Mouse (Mus musculus) lung, embryonic 14.5 days (tissue): Measurements from ENCODE around the gene Gm20388. TPM values are rescaled to one million over a fixed set of nuclear protein-coding genes. Genes with fewer than 3 reads are reported as not detected.
"Not testable (repeated sequence)": the region's sequence is repeated elsewhere in the genome, so short reads cannot be mapped to it uniquely, and the experiment has no call there.

Experiments used
- ATAC-seq: fragments of 200-750 bp; cut with Nextera tagmentation; 2 replicates; pipeline ENCODE4 v1.8.0; 2017; ENCODE audit warnings: mild to moderate bottlenecking, moderate TSS enrichment, moderate library complexity; ENCODE audit not compliant: insufficient read depth
- DNase-seq: peaks from one replicate; pipeline ENCODE4 v3.0.0-alpha.2; 2015
- H3K27ac ChIP-seq: fragments of 300-500 bp; sonication (generic); 2 replicates; pipeline ENCODE4 v1.5.1; 2014; ENCODE audit warnings: low read depth, mild to moderate bottlenecking, moderate library complexity
- H3K27me3 ChIP-seq: fragments of 300-500 bp; sonication (generic); 2 replicates; pipeline ENCODE4 v1.6.1; 2014; ENCODE audit warnings: low read length, control low read depth; ENCODE audit not compliant: insufficient read depth
- H3K36me3 ChIP-seq: fragments of 300-500 bp; sonication (generic); 2 replicates; pipeline ENCODE4 v1.6.1; 2014; ENCODE audit warnings: control low read depth; ENCODE audit not compliant: insufficient read depth
- H3K4me1 ChIP-seq: fragments of 300-500 bp; sonication (generic); 2 replicates; pipeline ENCODE4 v1.6.1; 2014; ENCODE audit warnings: antibody characterized with exemption, control low read depth; ENCODE audit not compliant: insufficient read depth
- H3K4me2 ChIP-seq: fragments of 300-500 bp; sonication (generic); 2 replicates; pipeline ENCODE4 v1.6.1; 2014; ENCODE audit warnings: mild to moderate bottlenecking
- H3K4me3 ChIP-seq: fragments of 300-500 bp; sonication (generic); 2 replicates; pipeline ENCODE4 v1.5.1; 2014; ENCODE audit warnings: low read depth, low read length
- H3K9ac ChIP-seq: fragments of 300-500 bp; sonication (generic); 2 replicates; pipeline ENCODE4 v1.6.1; 2014
- H3K9me3 ChIP-seq: fragments of 300-500 bp; sonication (generic); 2 replicates; pipeline ENCODE4 v1.6.1; 2016; ENCODE audit warnings: low read depth, low read length, control low read depth
- CTCF ChIP-seq: IDR thresholded peaks from 2 replicates; pipeline ENCODE4 v1.5.1; 2016; ENCODE audit warnings: antibody characterized with exemption, low read depth
- WGBS: fragments of 180-500 bp; shearing (Covaris S2); extraction: QIAGEN DNeasy Blood & Tissue Kit; methylation state at CpG from one replicate; pipeline ENCODE4 v1.1.7; 2014; 5-methylcytosine and 5-hydroxymethylcytosine counted together
- polyA plus RNA-seq: library from polyadenylated mRNA; unstranded; fragments of >200 nt; fragmentation: Nextera tagmentation; extraction: Ambion mirVana; gene quantifications from 2 replicates; pipeline ENCODE4 v1.2.1, GENCODE M21; 2014

The Gm20388 gene
- polyA plus RNA-seq, 1 experiment from 2014 or later, result not detected

DNA sequence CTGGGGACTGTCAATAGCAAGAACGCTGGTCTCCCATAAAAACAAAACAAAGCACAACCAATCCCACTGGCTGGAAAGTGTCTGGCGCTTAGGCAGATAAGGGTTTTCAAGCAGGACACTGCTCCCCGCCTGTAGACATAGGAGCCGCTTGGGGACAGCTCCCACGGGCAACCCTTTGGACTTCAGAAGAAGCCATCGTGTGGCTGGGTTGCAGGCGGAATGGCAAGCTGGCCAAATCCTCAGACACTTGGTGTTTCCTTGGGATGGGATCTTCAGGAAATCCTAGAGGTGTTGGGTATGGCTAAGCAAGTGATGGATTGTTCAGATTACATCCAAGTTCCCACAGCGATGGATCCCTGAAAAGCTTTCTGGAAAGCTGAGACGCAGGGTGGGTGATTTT lies 3603.5 kb downstream of the Gm20388 start:
- Histone ChIP-seq H3K4me3 (peak overlapping the region; percentile 64), H3K9me3 (no peaks in the 10 kb centered on the region), H3K27me3 (peaks cover 25% of the 10 kb centered on the region; the same call in 1 of the 2 replicates), H3K9ac (no peak overlapping the region; the same call in 1 of the 2 replicates), H3K4me2 (peak overlapping the region; percentile 97), H3K4me1 (no peaks in the 10 kb centered on the region), H3K27ac (no peak overlapping the region), H3K36me3 (peaks cover 6% of the 10 kb centered on the region; the same call in 1 of the 2 replicates)
- WGBS, result 2% methylated on average over 9 of the region's 9 CpGs
- ATAC-seq, result no peak
- TF ChIP-seq CTCF, result no peak
- peak; percentile 13 for DNase-seq

DNA sequence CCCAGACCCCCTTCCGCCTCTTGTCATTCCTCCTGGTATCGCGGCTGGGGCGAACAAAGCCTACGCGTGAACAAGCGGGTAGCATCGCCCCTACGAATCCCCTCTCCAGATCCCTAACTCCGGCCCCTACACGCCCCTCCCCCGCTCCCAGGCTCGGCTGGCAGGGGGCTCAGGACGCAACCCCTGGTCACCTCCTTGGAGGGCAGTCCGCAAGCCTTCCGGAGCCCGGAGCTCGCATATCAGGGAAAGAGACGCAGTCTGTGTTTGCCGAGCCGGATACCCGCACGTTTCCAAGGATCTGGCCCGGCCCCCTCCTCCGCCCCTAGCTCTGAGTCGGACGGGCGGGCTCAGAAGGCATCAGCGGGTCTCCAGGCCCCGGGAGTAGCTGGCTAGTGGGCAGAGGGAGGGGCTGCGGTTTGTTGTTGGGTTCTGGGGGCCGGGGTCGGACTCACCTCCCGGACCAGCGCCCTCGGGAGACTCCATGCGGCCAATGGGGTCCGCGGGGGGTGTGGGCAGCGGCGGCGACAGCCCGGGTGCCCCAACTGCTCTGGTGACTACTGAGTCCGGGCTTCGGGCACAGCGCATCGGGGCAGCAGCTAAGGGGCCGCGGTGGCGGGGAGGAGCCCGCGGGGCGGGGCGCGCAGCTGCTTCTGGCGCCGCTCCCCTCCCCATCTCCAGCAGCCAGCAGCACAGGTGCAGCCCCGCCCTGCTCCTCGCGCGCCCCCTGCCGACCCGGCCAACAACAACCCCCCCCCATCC lies 3604.3 kb downstream of the Gm20388 start, which contains the start of gene Dbndd1:
TSS of gene Dbndd1 (minus strand) at position 683 of the 759 bp plus-strand sequence.
- 2% methylated on average over 63 of the region's 63 CpGs for WGBS
- peak within 1 kb of the TSS; percentile 64 for H3K4me3 ChIP-seq
- H3K9me3 ChIP-seq, result no peaks in the 10 kb centered on the region
- no peak for TF ChIP-seq CTCF
- H3K4me2 ChIP-seq, result peak within 1 kb of the TSS; percentile 97
- H3K9ac ChIP-seq, result peak within 1 kb of the TSS; percentile 48
- H3K36me3 ChIP-seq, result no peaks in the 10 kb centered on the region
- DNase-seq (peak; percentile 72), ATAC-seq (peak; percentile 27; the same call in 1 of the 2 replicates)
- H3K27me3 ChIP-seq, result peaks cover 25% of the 10 kb centered on the region; the same call in 1 of the 2 replicates
- peaks cover 5% of the 10 kb centered on the region; the same call in 1 of the 2 replicates for H3K4me1 ChIP-seq
- H3K27ac ChIP-seq, result no peak within 1 kb of the TSS

DNA sequence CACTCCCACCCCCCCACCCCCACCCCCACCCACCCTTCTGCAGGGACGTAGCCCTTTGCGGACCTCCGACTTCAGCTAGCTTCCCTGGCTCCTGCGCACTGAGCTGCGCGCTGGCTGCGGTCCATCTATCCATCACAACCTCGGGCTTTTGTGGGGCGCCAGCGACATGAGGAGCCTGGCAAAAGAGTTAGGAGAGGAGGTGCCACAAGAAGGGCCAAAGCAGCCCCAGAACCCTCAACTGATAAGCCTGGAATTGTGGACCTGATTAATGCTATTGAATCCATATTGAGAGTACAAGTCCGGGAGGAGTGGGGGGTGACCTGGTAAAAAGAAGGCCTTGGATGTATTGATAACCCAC lies 3604.9 kb downstream of the Gm20388 start:
- peaks cover 5% of the 10 kb centered on the region; the same call in 1 of the 2 replicates for H3K4me1 ChIP-seq
- H3K27ac ChIP-seq, result no peak overlapping the region
- peak overlapping the region; percentile 97 for H3K4me2 ChIP-seq
- no peak for TF ChIP-seq CTCF
- DNase-seq (peak; percentile 57), ATAC-seq (no peak)
- H3K9me3 ChIP-seq, result no peaks in the 10 kb centered on the region
- H3K27me3 ChIP-seq, result peaks cover 25% of the 10 kb centered on the region; the same call in 1 of the 2 replicates
- under 1% methylated on average over 11 of the region's 11 CpGs for WGBS
- H3K4me3 ChIP-seq, result peak overlapping the region; percentile 64
- H3K9ac ChIP-seq, result no peak overlapping the region
- H3K36me3 ChIP-seq, result 0 out of 2 replicates have a peak, but pooled peaks cover under 1% of the 10 kb centered on the region

DNA sequence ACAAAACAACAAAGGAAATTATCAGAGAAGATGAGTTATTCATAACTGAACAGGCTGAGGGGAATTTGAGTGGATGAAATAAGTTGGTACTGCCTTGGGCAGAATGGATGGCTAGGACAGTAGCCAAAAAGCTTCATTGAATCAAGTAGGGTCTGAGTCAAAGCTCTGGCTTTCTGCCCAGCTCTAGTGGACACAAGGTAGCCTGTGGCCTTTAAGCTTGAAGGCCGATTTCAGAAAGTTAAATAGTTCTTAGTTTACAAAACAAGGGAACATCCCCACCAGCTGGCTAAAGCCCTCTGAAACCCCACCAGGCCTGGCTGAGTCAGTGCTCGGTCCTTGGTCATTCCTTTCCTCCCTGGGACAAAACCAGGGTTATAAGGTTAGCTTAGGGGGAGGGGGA lies 3606.0 kb downstream of the Gm20388 start:
- H3K4me1 ChIP-seq, result peaks cover 5% of the 10 kb centered on the region; the same call in 1 of the 2 replicates
- ATAC-seq (no peak), DNase-seq (no peak)
- no peak overlapping the region for H3K27ac ChIP-seq
- peaks cover 25% of the 10 kb centered on the region; the same call in 1 of the 2 replicates for H3K27me3 ChIP-seq
- no peaks in the 10 kb centered on the region for H3K9me3 ChIP-seq
- no peak overlapping the region for H3K4me2 ChIP-seq
- WGBS, result 31% methylated on average over 2 of the region's 2 CpGs
- no peak for TF ChIP-seq CTCF
- no peak overlapping the region for H3K9ac ChIP-seq
- peaks cover 10% of the 10 kb centered on the region; the same call in 1 of the 2 replicates for H3K36me3 ChIP-seq
- H3K4me3 ChIP-seq, result no peak overlapping the region

DNA sequence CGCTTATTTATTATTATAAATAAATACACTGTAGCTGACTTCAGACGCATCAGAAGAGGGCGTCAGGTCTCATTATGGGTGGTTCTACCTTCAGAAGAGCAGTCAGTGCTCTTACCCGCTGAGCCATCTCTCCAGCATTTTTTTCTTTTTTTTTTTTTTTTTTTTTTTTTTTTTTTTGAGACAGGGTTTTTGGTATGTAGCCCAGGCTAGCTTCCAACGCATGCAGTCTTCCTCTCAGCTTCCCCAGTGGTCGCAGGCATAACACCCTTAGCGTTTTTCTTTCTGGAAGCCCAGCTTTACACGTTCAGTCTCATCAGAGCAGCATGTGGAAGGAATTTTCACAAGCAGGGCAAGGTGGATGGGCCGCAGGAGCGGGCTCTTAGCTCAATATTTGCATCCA lies 3607.5 kb downstream of the Gm20388 start:
- TF ChIP-seq CTCF, result no peak
- H3K27me3 ChIP-seq, result peaks cover 22% of the 10 kb centered on the region; the same call in 1 of the 2 replicates
- H3K4me3 ChIP-seq, result peak overlapping the region; percentile 75
- no peak overlapping the region for H3K9ac ChIP-seq
- 34% methylated on average over 10 of the region's 10 CpGs for WGBS
- peak; percentile 28; the same call in 1 of the 2 replicates for ATAC-seq
- DNase-seq, result no peak
- no peaks in the 10 kb centered on the region for H3K9me3 ChIP-seq
- peaks cover 5% of the 10 kb centered on the region; the same call in 1 of the 2 replicates for H3K4me1 ChIP-seq
- peak overlapping the region; percentile 87 for H3K4me2 ChIP-seq
- H3K27ac ChIP-seq, result no peak overlapping the region
- H3K36me3 ChIP-seq, result peaks cover 25% of the 10 kb centered on the region

DNA sequence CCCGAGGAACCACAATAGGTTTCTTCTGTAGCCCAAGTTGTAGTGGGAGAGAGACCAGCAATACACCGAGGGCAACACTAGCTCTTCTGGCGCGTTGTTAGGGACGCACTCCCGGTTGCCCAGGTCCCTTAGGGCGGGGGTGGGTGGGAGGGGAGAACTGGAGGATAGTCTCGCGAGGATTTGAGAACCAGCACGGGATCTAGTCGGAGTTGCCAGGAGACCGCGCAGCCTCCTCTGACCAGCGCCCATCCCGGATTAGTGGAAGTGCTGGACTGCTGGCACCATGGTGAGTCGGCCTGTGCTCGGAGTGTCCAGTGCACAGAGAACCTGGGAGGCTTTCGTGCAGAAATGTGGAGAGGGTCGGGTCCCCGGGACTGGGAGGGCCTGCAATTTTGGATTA lies 3608.0 kb downstream of the Gm20388 start, which contains the start of gene Gas8:
TSS of gene Gas8 (plus strand) at position 168 of the 400 bp plus-strand sequence.
- Histone ChIP-seq H3K4me2 (peak within 1 kb of the TSS; percentile 87), H3K4me1 (peaks cover 5% of the 10 kb centered on the region; the same call in 1 of the 2 replicates), H3K4me3 (peak within 1 kb of the TSS; percentile 75), H3K27me3 (peaks cover 18% of the 10 kb centered on the region; the same call in 1 of the 2 replicates), H3K9me3 (no peaks in the 10 kb centered on the region), H3K36me3 (peaks cover 30% of the 10 kb centered on the region), H3K9ac (peak within 1 kb of the TSS; percentile 75), H3K27ac (no peak within 1 kb of the TSS)
- peak; percentile 35; the same call in 1 of the 2 replicates for TF ChIP-seq CTCF
- WGBS, result under 1% methylated on average over 20 of the region's 20 CpGs
- DNase-seq (peak; percentile 97), ATAC-seq (peak; percentile 95)

DNA sequence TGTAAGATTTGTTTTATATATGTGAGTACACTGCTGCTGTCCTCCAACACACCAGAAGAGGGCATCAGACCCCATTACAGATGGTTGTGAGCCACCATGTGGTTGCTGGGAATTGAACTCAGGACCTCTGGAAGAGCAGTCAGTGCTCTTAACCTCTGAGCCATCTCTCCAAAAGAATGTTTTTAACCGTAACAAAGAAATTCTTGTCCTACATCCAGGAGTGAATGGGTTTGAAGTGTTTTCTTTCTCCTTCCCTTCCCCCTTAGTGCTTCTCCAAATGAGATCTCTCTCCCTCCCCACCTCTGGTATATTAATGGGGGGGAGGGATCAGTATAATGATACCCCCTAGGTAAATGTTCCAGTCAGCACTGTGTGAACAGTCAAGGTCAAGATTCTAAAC lies 3609.4 kb downstream of the Gm20388 start:
- not testable (repeated sequence) for H3K4me2 ChIP-seq, ATAC-seq, DNase-seq, H3K9ac ChIP-seq, H3K4me3 ChIP-seq, H3K27ac ChIP-seq, H3K4me1 ChIP-seq, H3K9me3 ChIP-seq
- WGBS, result 82% methylated on average over 1 of the region's 1 CpGs
- Histone ChIP-seq H3K27me3 (peaks cover 10% of the 10 kb centered on the region; the same call in 1 of the 2 replicates), H3K36me3 (peaks cover 44% of the 10 kb centered on the region)
